Mouse (Mus musculus) embryonic facial prominence, embryonic 14.5 days (tissue): Measurements from ENCODE around the gene Cdh4. TPM values are rescaled to one million over a fixed set of nuclear protein-coding genes. Genes with fewer than 3 reads are reported as not detected.
A peak's percentile ranks its signal among the peaks of the same experiment; 100 is the strongest.

Experiments used
- ATAC-seq: fragments of 200-750 bp; cut with Nextera tagmentation; 2 replicates; pipeline ENCODE4 v1.8.0; 2017; ENCODE audit warnings: low read depth, moderate number of reproducible peaks, moderate TSS enrichment
- DNase-seq: peaks from one replicate; pipeline ENCODE4 v3.0.0-alpha.2; 2015; ENCODE audit warnings: low spot score
- H3K27ac ChIP-seq: fragments of 300-500 bp; sonication (generic); replicated peaks from 2 replicates; pipeline ENCODE4 v1.5.1; 2014; ENCODE audit warnings: low read depth, mild to moderate bottlenecking, low read length, moderate library complexity
- H3K27me3 ChIP-seq: fragments of 300-500 bp; sonication (generic); replicated peaks from 2 replicates; pipeline ENCODE4 v1.6.1; 2014; ENCODE audit warnings: low read length; ENCODE audit not compliant: control insufficient read depth, insufficient read depth
- H3K36me3 ChIP-seq: fragments of 300-500 bp; sonication (generic); 2 replicates; pipeline ENCODE4 v1.6.1; 2014; ENCODE audit warnings: low read length, mixed read lengths; ENCODE audit not compliant: control insufficient read depth, insufficient read depth
- H3K4me1 ChIP-seq: fragments of 300-500 bp; sonication (generic); 2 replicates; pipeline ENCODE4 v1.6.1; 2014; ENCODE audit warnings: antibody characterized with exemption, low read length; ENCODE audit not compliant: control insufficient read depth, insufficient read depth
- H3K4me2 ChIP-seq: fragments of 300-500 bp; sonication (generic); 2 replicates; pipeline ENCODE4 v1.6.1; 2014; ENCODE audit warnings: low read depth, mild to moderate bottlenecking, low read length, moderate library complexity, mixed read lengths
- H3K4me3 ChIP-seq: fragments of 300-500 bp; sonication (generic); 2 replicates; pipeline ENCODE4 v1.5.1; 2014; ENCODE audit warnings: low read depth, mild to moderate bottlenecking, low read length
- H3K9ac ChIP-seq: fragments of 300-500 bp; sonication (generic); 2 replicates; pipeline ENCODE4 v1.6.1; 2014; ENCODE audit warnings: low read depth, mild to moderate bottlenecking, low read length, moderate library complexity, mixed read lengths
- H3K9me3 ChIP-seq: fragments of 300-500 bp; sonication (generic); 2 replicates; pipeline ENCODE4 v1.6.1; 2016; ENCODE audit warnings: low read length; ENCODE audit not compliant: control insufficient read depth
- whole genome bisulfite sequencing: fragments of 180-500 bp; shearing (Covaris S2); extraction: QIAGEN DNeasy Blood & Tissue Kit; methylation state at CpG from one replicate; pipeline ENCODE4 v1.1.7; 2014; 5-methylcytosine and 5-hydroxymethylcytosine counted together
- polyA plus RNA-seq: library from polyadenylated mRNA; unstranded; fragments of >200 nt; fragmentation: Nextera tagmentation; extraction: Ambion mirVana; gene quantifications from 2 replicates; pipeline ENCODE4 v1.2.1, GENCODE M21; 2014

The Cdh4 gene
- polyA plus RNA-seq, 1 experiment from 2014 or later = 9.2 TPM

- peaks cover 12% of the 10 kb centered on the region for H3K27me3 ChIP-seq
Observed at GRCm38 (mm10) chr2:179689761-179690160, 247.5 kb downstream of the Cdh4 start.

GRCm38 (mm10) chr2:179690571-179690970 is 248.3 kb downstream of the Cdh4 start:
- no peak overlapping the region for H3K27ac ChIP-seq
- ATAC-seq = no peak
- DNase-seq = no peak

More at GRCm38 (mm10) chr2:179689761-179690160, 247.5 kb downstream of the Cdh4 start:
- no peak overlapping the region for H3K27ac ChIP-seq
- DNase-seq = no peak
- H3K4me2 ChIP-seq = no peak overlapping the region
- H3K4me3 ChIP-seq = no peak overlapping the region
- H3K36me3 ChIP-seq = no peaks in the 10 kb centered on the region
- WGBS = 56% methylated on average over 3 of the region's 3 CpGs
- no peaks in the 10 kb centered on the region for H3K4me1 ChIP-seq
- H3K9me3 ChIP-seq = no peaks in the 10 kb centered on the region
- no peak for ATAC-seq
- H3K9ac ChIP-seq = no peak overlapping the region

GRCm38 (mm10) chr2:179694936-179695335 is 252.7 kb downstream of the Cdh4 start:
- Histone ChIP-seq H3K9me3 (no peaks in the 10 kb centered on the region), H3K27me3 (peaks cover 14% of the 10 kb centered on the region; the same call in 1 of the 2 replicates)
- DNase-seq = no peak

More at GRCm38 (mm10) chr2:179690571-179690970, 248.3 kb downstream of the Cdh4 start:
- Histone ChIP-seq H3K9ac (no peak overlapping the region), H3K27me3 (peaks cover 14% of the 10 kb centered on the region), H3K36me3 (no peaks in the 10 kb centered on the region), H3K4me1 (no peaks in the 10 kb centered on the region), H3K4me2 (no peak overlapping the region), H3K9me3 (no peaks in the 10 kb centered on the region), H3K4me3 (no peak overlapping the region)
- WGBS = 49% methylated on average over 7 of the region's 7 CpGs

GRCm38 (mm10) chr2:179697601-179698000 is 255.4 kb downstream of the Cdh4 start:
- WGBS = 74% methylated on average over 8 of the region's 8 CpGs
- no peaks in the 10 kb centered on the region for H3K4me1 ChIP-seq
- H3K9me3 ChIP-seq = no peaks in the 10 kb centered on the region
- no peak overlapping the region for H3K4me2 ChIP-seq
- ATAC-seq = no peak
- no peak overlapping the region for H3K27ac ChIP-seq
- H3K9ac ChIP-seq = no peak overlapping the region
- DNase-seq = no peak
- no peaks in the 10 kb centered on the region for H3K36me3 ChIP-seq
- H3K4me3 ChIP-seq = no peak overlapping the region
- peaks cover 17% of the 10 kb centered on the region; the same call in 1 of the 2 replicates for H3K27me3 ChIP-seq

More at GRCm38 (mm10) chr2:179694936-179695335, 252.7 kb downstream of the Cdh4 start:
- Histone ChIP-seq H3K4me3 (no peak overlapping the region), H3K4me1 (no peaks in the 10 kb centered on the region), H3K27ac (no peak overlapping the region), H3K4me2 (no peak overlapping the region), H3K9ac (no peak overlapping the region), H3K36me3 (no peaks in the 10 kb centered on the region)
- WGBS = 63% methylated on average over 9 of the region's 9 CpGs
- no peak for ATAC-seq

- H3K9me3 ChIP-seq = no peaks in the 10 kb centered on the region
- peaks cover 11% of the 10 kb centered on the region; the same call in 1 of the 2 replicates for H3K27me3 ChIP-seq
- 39% methylated on average over 12 of the region's 12 CpGs for WGBS
- DNase-seq (peak; percentile 62), ATAC-seq (no peak)
- H3K4me2 ChIP-seq = no peak overlapping the region
- no peak overlapping the region for H3K4me3 ChIP-seq
- H3K4me1 ChIP-seq = no peaks in the 10 kb centered on the region
- no peak overlapping the region for H3K9ac ChIP-seq
- H3K27ac ChIP-seq = no peak overlapping the region
- H3K36me3 ChIP-seq = no peaks in the 10 kb centered on the region
Observed at GRCm38 (mm10) chr2:179698196-179698985, 256.2 kb downstream of the Cdh4 start.

- 77% methylated on average over 11 of the region's 11 CpGs for WGBS
- DNase-seq (no peak), ATAC-seq (no peak)
- H3K9ac ChIP-seq = no peak overlapping the region
- H3K4me2 ChIP-seq = no peak overlapping the region
- 0 out of 2 replicates have a peak, but pooled peaks cover 4% of the 10 kb centered on the region for H3K27me3 ChIP-seq
- H3K9me3 ChIP-seq = no peaks in the 10 kb centered on the region
- H3K4me1 ChIP-seq = no peaks in the 10 kb centered on the region
- H3K36me3 ChIP-seq = no peaks in the 10 kb centered on the region
- no peak overlapping the region for H3K27ac ChIP-seq
- no peak overlapping the region for H3K4me3 ChIP-seq
Observed at GRCm38 (mm10) chr2:179705043-179705442, 262.8 kb downstream of the Cdh4 start.

GRCm38 (mm10) chr2:179705461-179705860 is 263.2 kb downstream of the Cdh4 start:
- Histone ChIP-seq H3K4me1 (no peaks in the 10 kb centered on the region), H3K9ac (no peak overlapping the region), H3K9me3 (no peaks in the 10 kb centered on the region), H3K27ac (no peak overlapping the region), H3K4me3 (no peak overlapping the region), H3K27me3 (peaks cover 2% of the 10 kb centered on the region; the same call in 1 of the 2 replicates), H3K36me3 (no peaks in the 10 kb centered on the region), H3K4me2 (no peak overlapping the region)
- 66% methylated on average over 7 of the region's 7 CpGs for WGBS
- ATAC-seq = no peak
- DNase-seq = no peak

- DNase-seq (no peak), ATAC-seq (no peak)
- H3K4me3 ChIP-seq = no peak overlapping the region
- no peaks in the 10 kb centered on the region for H3K9me3 ChIP-seq
- H3K4me2 ChIP-seq = no peak overlapping the region
- H3K27me3 ChIP-seq = peaks cover 3% of the 10 kb centered on the region; the same call in 1 of the 2 replicates
- H3K36me3 ChIP-seq = no peaks in the 10 kb centered on the region
- H3K4me1 ChIP-seq = no peaks in the 10 kb centered on the region
- WGBS = 93% methylated on average over 3 of the region's 3 CpGs
- no peak overlapping the region for H3K9ac ChIP-seq
- no peak overlapping the region for H3K27ac ChIP-seq
Observed at GRCm38 (mm10) chr2:179706616-179707015, 264.4 kb downstream of the Cdh4 start.
